Mouse (Mus musculus) hindbrain, embryonic 11.5 days (tissue): ENCODE measurements around the gene Camta2. TPM values are rescaled to one million over a fixed set of nuclear protein-coding genes. Genes with fewer than 3 reads are reported as not detected.
A peak's percentile ranks its signal among the peaks of the same experiment; 100 is the strongest.

Source experiments
- ATAC-seq: fragments of 200-750 bp; cut with Nextera tagmentation; 2 replicates; pipeline ENCODE4 v1.8.0; 2017; ENCODE audit warnings: mild to moderate bottlenecking, moderate TSS enrichment, moderate library complexity; ENCODE audit not compliant: low FRiP score
- DNase-seq: peaks from one replicate; pipeline ENCODE4 v3.0.0-alpha.2; 2015; ENCODE audit warnings: low spot score
- H3K27ac ChIP-seq: fragments of 300-500 bp; sonication (generic); 2 replicates; pipeline ENCODE4 v1.5.1; 2014; ENCODE audit warnings: mild to moderate bottlenecking, low read depth, low read length
- H3K27me3 ChIP-seq: fragments of 300-500 bp; sonication (generic); 2 replicates; pipeline ENCODE4 v1.6.1; 2014; ENCODE audit warnings: mild to moderate bottlenecking, low read length, moderate library complexity, mixed read lengths; ENCODE audit not compliant: control insufficient read depth, insufficient read depth
- H3K36me3 ChIP-seq: fragments of 300-500 bp; sonication (generic); 2 replicates; pipeline ENCODE4 v1.6.1; 2014; ENCODE audit warnings: mild to moderate bottlenecking, low read length, moderate library complexity, mixed read lengths; ENCODE audit not compliant: control insufficient read depth, insufficient read depth
- H3K4me1 ChIP-seq: fragments of 300-500 bp; sonication (generic); replicated peaks from 2 replicates; pipeline ENCODE4 v1.6.1; 2014; ENCODE audit warnings: low read length, mixed read lengths; ENCODE audit not compliant: control insufficient read depth, insufficient read depth
- H3K4me2 ChIP-seq: fragments of 300-500 bp; sonication (generic); replicated peaks from 2 replicates; pipeline ENCODE4 v1.6.1; 2014; ENCODE audit warnings: mild to moderate bottlenecking, low read depth, low read length
- H3K4me3 ChIP-seq: fragments of 300-500 bp; sonication (generic); 2 replicates; pipeline ENCODE4 v1.5.1; 2014; ENCODE audit warnings: low read depth, low read length
- H3K9ac ChIP-seq: fragments of 300-500 bp; sonication (generic); 2 replicates; pipeline ENCODE4 v1.6.1; 2014; ENCODE audit warnings: low read depth, low read length
- H3K9me3 ChIP-seq: fragments of 300-500 bp; sonication (generic); 2 replicates; pipeline ENCODE4 v1.6.1; 2016; ENCODE audit warnings: low read length; ENCODE audit not compliant: control insufficient read depth
- WGBS: fragments of 180-500 bp; shearing (Covaris S2); extraction: QIAGEN DNeasy Blood & Tissue Kit; methylation state at CpG from one replicate; pipeline ENCODE4 v1.1.7; 2014; 5-methylcytosine and 5-hydroxymethylcytosine counted together
- polyA plus RNA-seq: library from polyadenylated mRNA; unstranded; fragments of >200 nt; fragmentation: Nextera tagmentation; extraction: Ambion mirVana; gene quantifications from 2 replicates; pipeline ENCODE4 v1.2.1, GENCODE M21; 2014

The Camta2 gene
- polyA plus RNA-seq, 1 experiment from 2014 or later = 9.2 TPM

DNA sequence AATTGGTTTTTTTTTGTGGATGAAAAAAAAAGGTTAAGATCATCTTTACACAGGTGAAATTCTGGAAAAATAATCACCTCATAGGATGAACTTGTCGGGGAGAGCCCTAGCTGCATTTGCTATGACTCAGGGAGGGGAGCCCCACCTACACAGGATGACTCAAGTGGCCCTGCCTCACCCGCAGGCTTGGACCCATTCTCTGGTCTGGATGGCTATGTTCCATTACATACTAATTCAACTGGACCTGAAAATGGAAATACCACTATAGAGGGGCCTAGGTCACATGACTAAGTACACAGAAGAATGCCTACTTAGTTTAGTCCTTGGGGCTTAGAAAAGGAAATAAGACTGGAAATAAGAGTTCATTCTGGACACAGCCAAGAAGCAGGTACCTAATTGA, 36.5 kb downstream of the Camta2 start:
- no peak for DNase-seq
- ATAC-seq = no peak
- Histone ChIP-seq H3K4me1 (peaks cover 12% of the 10 kb centered on the region), H3K9me3 (no peaks in the 10 kb centered on the region), H3K4me2 (no peak overlapping the region), H3K27ac (no peak overlapping the region), H3K27me3 (no peaks in the 10 kb centered on the region), H3K9ac (no peak overlapping the region), H3K36me3 (0 out of 2 replicates have a peak, but pooled peaks cover 7% of the 10 kb centered on the region), H3K4me3 (no peak overlapping the region)
- WGBS = 77% methylated on average over 2 of the region's 2 CpGs

DNA sequence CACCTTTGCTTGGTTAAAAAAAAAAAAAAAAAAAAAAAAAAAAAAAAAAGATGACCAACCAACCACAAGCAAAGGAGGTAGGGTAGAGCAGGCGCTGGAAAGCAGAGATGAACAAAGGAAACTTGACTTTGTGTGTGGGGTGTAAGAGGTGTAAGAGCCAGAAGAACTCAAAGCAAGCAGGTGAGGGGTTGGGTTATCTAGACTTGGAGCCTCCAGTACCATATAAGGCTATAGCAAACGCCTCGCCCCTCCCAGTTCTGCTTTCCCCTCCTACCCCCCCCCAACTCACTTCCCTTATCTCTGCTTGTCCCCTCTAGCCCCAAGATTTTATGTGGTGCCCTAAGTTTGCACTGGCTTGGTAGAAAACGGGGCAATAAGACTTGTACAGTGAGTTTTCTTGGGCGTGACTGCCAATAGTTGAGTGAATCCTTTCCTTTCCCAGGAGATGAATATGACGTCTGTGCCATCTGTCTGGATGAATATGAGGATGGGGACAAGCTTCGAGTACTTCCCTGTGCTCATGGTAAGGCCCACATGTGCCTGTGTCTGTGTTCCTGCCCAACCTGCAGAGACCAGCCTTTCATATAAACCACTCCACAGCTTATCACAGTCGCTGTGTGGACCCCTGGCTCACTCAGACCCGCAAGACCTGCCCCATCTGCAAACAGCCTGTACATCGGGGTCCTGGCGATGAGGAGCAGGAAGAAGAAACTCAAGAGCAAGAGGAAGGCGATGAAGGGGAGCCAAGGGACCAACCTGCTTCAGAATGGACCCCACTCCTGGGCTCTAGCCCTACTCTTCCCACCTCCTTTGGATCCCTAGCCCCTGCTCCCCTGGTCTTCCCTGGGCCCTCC, 37.4 kb downstream of the Camta2 start:
- Histone ChIP-seq H3K9me3 (no peaks in the 10 kb centered on the region), H3K27me3 (no peaks in the 10 kb centered on the region), H3K36me3 (0 out of 2 replicates have a peak, but pooled peaks cover 7% of the 10 kb centered on the region), H3K27ac (no peak overlapping the region), H3K4me3 (no peak overlapping the region), H3K4me2 (no peak overlapping the region), H3K9ac (no peak overlapping the region), H3K4me1 (peaks cover 17% of the 10 kb centered on the region)
- 82% methylated on average over 12 of the region's 12 CpGs for WGBS
- ATAC-seq = no peak
- no peak for DNase-seq

DNA sequence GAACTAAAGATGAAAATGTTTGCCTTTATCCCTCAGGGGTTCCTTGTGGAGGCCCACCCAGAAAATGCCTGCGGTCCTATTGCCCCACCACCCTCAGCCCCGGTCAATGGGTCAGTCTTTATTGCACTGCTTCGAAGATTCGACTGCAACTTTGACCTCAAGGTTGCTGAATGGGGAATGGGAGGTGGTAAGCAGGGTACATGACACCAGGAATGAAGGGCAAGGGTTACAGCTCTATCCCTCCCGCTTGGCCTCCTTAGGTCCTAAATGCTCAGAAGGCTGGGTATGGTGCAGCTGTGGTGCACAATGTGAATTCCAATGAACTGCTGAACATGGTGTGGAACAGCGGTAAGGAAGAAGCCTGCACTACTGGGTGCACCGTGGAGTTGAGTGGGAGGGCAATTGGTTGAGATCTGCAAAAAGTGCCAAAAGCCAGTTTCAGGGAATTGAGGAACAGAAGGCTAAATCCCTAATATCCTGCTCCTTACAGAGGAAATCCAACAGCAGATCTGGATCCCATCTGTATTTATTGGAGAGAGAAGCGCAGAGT, 38.6 kb downstream of the Camta2 start:
- Histone ChIP-seq H3K27me3 (no peaks in the 10 kb centered on the region), H3K9ac (no peak overlapping the region), H3K4me3 (no peak overlapping the region), H3K4me1 (peaks cover 18% of the 10 kb centered on the region), H3K4me2 (no peak overlapping the region), H3K27ac (no peak overlapping the region), H3K36me3 (0 out of 2 replicates have a peak, but pooled peaks cover 7% of the 10 kb centered on the region), H3K9me3 (no peaks in the 10 kb centered on the region)
- ATAC-seq (no peak), DNase-seq (no peak)
- 85% methylated on average over 8 of the region's 8 CpGs for WGBS

DNA sequence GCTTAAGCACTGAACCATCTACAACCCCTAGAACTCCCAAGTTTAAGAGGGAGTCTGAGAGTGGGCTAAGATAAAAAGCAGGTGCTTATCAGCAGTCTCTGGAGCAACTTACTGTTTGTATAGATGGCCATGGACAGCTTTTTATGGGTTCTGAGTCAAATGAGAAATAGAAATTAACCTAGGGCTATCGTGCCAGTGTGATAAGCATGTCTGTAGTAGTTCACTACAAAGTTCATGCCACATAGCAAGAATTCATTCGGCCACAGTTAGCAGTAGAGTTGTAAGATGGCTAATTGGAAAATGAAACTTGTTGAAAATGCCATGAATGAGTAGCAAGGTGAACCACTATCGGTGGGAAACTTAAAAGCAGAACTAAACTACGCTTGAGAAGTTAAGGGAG, 39.4 kb downstream of the Camta2 start:
- Histone ChIP-seq H3K4me1 (peaks cover 18% of the 10 kb centered on the region), H3K9me3 (no peaks in the 10 kb centered on the region), H3K27me3 (no peaks in the 10 kb centered on the region), H3K27ac (no peak overlapping the region), H3K36me3 (0 out of 2 replicates have a peak, but pooled peaks cover 7% of the 10 kb centered on the region), H3K9ac (no peak overlapping the region), H3K4me3 (peak overlapping the region; percentile 69), H3K4me2 (peak overlapping the region; percentile 96)
- ATAC-seq = no peak
- DNase-seq = no peak
- WGBS = 90% methylated on average over 4 of the region's 4 CpGs

DNA sequence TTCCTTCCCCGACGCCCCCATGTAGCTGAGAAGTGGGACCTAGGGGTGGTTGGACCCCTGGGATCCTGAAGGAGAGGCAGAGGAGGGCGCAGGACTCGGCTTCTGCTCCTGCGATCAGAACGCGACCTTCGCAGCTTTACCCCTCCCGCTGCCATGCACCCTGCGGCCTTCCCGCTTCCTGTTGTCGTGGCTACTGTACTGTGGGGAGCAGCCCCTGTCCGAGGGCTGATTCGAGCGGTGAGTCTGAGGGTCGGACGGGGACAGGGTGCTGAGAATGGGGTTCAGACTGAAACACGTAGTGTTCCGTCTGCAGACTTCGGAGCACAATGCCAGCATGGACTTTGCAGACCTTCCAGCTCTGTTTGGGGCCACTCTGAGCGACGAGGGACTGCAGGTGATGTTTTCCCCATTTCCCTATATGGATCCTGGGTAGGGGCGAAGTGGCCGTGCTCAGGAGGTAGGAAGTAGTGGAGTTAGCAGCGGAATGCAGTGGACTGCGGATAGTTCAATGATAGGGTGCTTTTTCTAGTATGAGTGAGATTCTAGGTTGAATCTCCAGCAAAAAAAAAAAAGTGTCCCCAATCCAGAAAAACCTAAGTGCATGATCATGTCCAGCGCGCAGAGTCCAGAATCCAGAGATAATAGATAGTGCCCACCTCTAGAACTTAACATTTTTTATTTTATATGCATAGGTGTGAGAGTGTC, 40.0 kb downstream of the Camta2 start:
- Histone ChIP-seq H3K9ac (peak overlapping the region; percentile 73), H3K27ac (peak overlapping the region; percentile 76), H3K4me2 (peak overlapping the region; percentile 96), H3K9me3 (no peaks in the 10 kb centered on the region), H3K4me1 (peaks cover 17% of the 10 kb centered on the region), H3K27me3 (no peaks in the 10 kb centered on the region), H3K36me3 (0 out of 2 replicates have a peak, but pooled peaks cover 7% of the 10 kb centered on the region), H3K4me3 (peak overlapping the region; percentile 69)
- ATAC-seq (peak; percentile 17; the same call in 1 of the 2 replicates), DNase-seq (no peak)
- WGBS = 5% methylated on average over 28 of the region's 28 CpGs

DNA sequence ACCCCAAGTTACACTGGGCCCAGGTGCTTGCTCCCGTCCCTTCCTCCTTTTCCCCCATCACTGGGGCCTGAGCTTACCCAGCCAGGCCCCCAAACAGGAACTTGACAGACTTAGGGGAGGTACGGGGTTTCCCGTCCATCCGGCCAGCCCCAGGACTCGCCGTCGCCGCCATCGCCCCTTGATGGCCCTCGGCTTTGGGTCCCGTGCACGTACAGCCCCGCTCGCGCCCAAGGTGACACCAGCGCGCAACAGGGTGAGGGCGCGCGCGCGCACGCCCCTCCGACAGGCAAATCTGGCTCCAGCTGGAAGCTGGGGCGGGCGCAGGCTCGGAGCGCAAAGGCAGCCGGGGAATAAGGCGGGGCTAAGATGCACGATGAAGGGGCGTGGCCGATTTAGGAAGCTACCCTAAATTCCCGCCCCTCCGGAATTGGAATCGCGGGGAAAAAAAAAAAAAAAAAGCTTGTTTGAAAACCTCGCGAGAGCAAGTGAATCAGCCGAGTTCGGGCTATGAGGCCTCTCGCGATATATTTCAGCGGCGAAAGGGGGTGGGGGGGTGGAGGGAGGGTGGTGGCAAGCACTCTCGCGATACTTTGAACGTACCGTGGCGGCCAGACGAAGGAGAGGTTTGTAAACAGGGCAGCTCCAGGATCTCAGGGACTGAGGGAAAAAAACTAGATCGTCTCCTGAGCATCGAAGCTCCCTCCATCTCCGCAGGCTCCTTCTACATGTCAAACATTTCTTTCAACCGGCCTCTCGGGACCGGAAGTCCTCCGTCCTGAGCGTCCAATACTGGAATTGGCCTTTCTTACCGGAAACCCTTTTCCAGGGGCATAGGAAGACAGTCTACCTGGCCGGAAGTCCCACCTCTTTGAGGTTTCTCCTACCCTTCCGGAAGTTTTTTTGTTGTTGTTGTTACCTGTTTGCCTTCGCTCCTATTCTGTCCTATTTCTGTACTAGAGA, 40.9 kb downstream of the Camta2 start, which contains the start of the genes Rnf167 and Slc25a11:
Gene Rnf167, plus strand, starts transcription at position 545 of the 960 bp plus-strand sequence.
Gene Slc25a11, minus strand, starts transcription at position 789 of the 960 bp plus-strand sequence.
- Histone ChIP-seq H3K27me3 (no peaks in the 10 kb centered on the region), H3K4me3 (peak within 1 kb of the TSS; percentile 69), H3K9ac (peak within 1 kb of the TSS; percentile 79), H3K36me3 (0 out of 2 replicates have a peak, but pooled peaks cover 7% of the 10 kb centered on the region), H3K4me2 (peak within 1 kb of the TSS; percentile 96), H3K27ac (peak within 1 kb of the TSS; percentile 79), H3K9me3 (no peaks in the 10 kb centered on the region), H3K4me1 (peaks cover 12% of the 10 kb centered on the region)
- ATAC-seq = peak; percentile 86
- DNase-seq = peak; percentile 99
- under 1% methylated on average over 63 of the region's 63 CpGs for WGBS

DNA sequence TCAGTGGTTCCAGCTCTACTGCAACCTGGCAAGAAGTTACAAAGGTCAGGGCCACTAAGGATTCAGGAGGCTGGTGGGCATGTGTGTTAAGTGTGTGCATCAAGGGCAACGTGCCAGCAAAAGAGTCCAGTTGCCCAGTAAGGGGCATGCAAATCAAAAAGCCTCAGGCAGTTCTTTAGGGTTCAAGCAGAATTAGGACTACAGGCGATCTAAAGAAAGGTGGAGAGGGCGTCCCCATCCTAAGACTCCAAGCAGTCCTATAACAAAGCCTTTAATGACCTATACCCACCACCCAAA, 41.7 kb downstream of the Camta2 start:
- H3K4me3 ChIP-seq = peak overlapping the region; percentile 69
- DNase-seq (no peak), ATAC-seq (no peak)
- WGBS = 26% methylated on average over 3 of the region's 3 CpGs
- peak overlapping the region; percentile 79 for H3K27ac ChIP-seq
- peaks cover 10% of the 10 kb centered on the region for H3K4me1 ChIP-seq
- no peaks in the 10 kb centered on the region for H3K27me3 ChIP-seq
- H3K9ac ChIP-seq = peak overlapping the region; percentile 79
- H3K4me2 ChIP-seq = peak overlapping the region; percentile 75
- H3K9me3 ChIP-seq = no peaks in the 10 kb centered on the region
- 0 out of 2 replicates have a peak, but pooled peaks cover 7% of the 10 kb centered on the region for H3K36me3 ChIP-seq
